Mouse (Mus musculus): ENCODE data around the gene Cyp3a59. TPM values are rescaled to one million over a fixed set of nuclear protein-coding genes. Genes with fewer than 3 reads are reported as not detected.
"Not testable (repeated sequence)": the region's sequence is repeated elsewhere in the genome, so short reads cannot be mapped to it uniquely, and the experiment has no call there.

The Cyp3a59 gene
- 19.2 and 31.0 TPM in 2 replicates for polyA plus RNA-seq (2015; fragmentation: Nextera tagmentation; extraction: Ambion mirVana)

DNA sequence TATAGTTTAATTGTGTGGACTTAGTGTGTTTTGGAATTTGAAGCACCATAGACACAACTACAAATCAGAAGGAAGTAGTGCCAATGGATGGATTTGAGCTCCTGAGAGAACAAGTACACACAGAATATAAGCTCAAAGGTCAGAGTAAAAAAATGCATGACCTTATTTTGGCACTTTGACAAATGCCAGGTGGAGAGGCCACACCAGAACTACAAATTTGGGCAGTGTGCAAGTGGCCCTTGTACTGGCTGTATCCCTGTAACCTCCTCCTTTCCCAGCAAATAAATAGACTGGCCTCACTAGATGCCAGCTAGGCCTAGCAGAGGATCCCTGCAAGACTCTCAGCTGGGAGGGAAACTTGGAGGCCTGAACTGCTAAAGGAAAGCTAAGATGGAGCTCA is at the start of gene Cyp3a59:
Gene Cyp3a59 (plus strand): TSS at position 313 of the 400 bp plus-strand sequence.
- peak; percentile 91 for ATAC-seq
- H3K36me3 ChIP-seq (replicated peaks; ENCODE audit: insufficient read depth, low read length); H3K4me1 ChIP-seq (ENCODE audit: insufficient read depth); H3K9me3 ChIP-seq (ENCODE audit: low read length); H3K4me2 ChIP-seq (ENCODE audit: low read depth, low read length); DNase-seq; H3K27me3 ChIP-seq (ENCODE audit: insufficient read depth, low read length); H3K9ac ChIP-seq (replicated peaks); H3K27ac ChIP-seq (ENCODE audit: low read depth); H3K4me3 ChIP-seq (ENCODE audit: low read depth, low read length): not testable (repeated sequence)

DNA sequence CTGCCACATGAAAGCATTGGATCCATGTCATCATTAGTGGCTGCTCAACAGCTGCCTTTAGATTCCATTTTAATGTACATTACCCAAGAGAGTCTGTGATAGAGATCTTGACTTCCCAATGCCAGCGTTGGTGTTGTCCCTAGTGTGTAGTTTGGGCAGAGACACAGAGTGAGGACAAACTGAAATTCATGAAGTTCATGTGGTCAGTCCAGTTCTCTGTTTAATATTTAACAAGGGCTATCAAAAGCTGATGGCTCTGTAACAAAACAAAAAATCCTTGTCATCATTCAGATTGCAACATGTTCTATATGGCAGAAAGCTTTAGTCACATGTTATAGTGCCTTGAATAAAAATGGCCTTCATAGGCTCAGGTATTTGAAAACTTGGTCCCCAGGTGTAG is 9.0 kb upstream of the Cyp3a59 start:
- Histone ChIP-seq H3K27ac (ENCODE audit: low read depth) (peak overlapping the region; percentile 56), H3K36me3 (replicated peaks; ENCODE audit: insufficient read depth, low read length) (no peaks in the 10 kb centered on the region), H3K9ac (replicated peaks) (no peak overlapping the region), H3K4me2 (ENCODE audit: low read depth, low read length) (no peak overlapping the region), H3K27me3 (ENCODE audit: insufficient read depth, low read length) (no peaks in the 10 kb centered on the region), H3K4me3 (ENCODE audit: low read depth, low read length) (no peak overlapping the region), H3K9me3 (ENCODE audit: low read length) (no peaks in the 10 kb centered on the region), H3K4me1 (ENCODE audit: insufficient read depth) (no peaks in the 10 kb centered on the region)
- ATAC-seq, result peak; percentile 91
- DNase-seq, result no peak
- 30% methylated on average over 1 of the region's 1 CpGs for WGBS (ENCODE audit: insufficient replicate concordance)
- peak; percentile 65; the same call in 1 of the 2 replicates for TF ChIP-seq EP300 (IDR thresholded peaks at IDR 0.05; ENCODE audit: low read depth)
- no peak for TF ChIP-seq CTCF (IDR thresholded peaks at IDR 0.05; ENCODE audit: low read depth)

DNA sequence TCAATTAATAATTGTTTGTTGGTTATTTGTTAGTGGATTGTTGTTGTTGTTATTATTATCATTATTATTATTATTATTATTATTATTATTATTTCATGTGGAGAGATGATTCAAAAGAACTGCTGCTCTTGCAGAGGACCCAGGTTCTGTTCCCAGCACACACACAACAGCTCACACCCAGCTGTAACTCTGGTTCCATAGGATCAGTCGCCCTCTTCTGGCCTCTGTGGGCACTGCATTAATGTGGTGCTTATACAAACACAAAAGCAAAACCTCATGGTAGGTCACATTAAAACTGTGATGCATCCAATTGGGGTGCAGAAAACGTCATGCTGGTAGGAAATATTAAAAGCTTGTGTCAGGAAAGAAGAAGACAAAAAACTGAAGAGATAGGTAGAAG is 68.8 kb downstream of the Cyp3a59 start:
- ATAC-seq (no peak), DNase-seq (no peak)
- Histone ChIP-seq H3K4me1 (ENCODE audit: insufficient read depth) (no peaks in the 10 kb centered on the region), H3K9me3 (ENCODE audit: low read length) (no peaks in the 10 kb centered on the region), H3K4me3 (ENCODE audit: low read depth, low read length) (no peak overlapping the region), H3K9ac (replicated peaks) (no peak overlapping the region), H3K27me3 (ENCODE audit: insufficient read depth, low read length) (no peaks in the 10 kb centered on the region), H3K36me3 (replicated peaks; ENCODE audit: insufficient read depth, low read length) (no peaks in the 10 kb centered on the region), H3K4me2 (ENCODE audit: low read depth, low read length) (no peak overlapping the region), H3K27ac (ENCODE audit: low read depth) (no peak overlapping the region)
- TF ChIP-seq CTCF (IDR thresholded peaks at IDR 0.05; ENCODE audit: low read depth), result peak; percentile 26; the same call in 1 of the 2 replicates
- no peak for TF ChIP-seq EP300 (IDR thresholded peaks at IDR 0.05; ENCODE audit: low read depth)
- WGBS (ENCODE audit: insufficient replicate concordance), result 37% methylated on average over 2 of the region's 2 CpGs

DNA sequence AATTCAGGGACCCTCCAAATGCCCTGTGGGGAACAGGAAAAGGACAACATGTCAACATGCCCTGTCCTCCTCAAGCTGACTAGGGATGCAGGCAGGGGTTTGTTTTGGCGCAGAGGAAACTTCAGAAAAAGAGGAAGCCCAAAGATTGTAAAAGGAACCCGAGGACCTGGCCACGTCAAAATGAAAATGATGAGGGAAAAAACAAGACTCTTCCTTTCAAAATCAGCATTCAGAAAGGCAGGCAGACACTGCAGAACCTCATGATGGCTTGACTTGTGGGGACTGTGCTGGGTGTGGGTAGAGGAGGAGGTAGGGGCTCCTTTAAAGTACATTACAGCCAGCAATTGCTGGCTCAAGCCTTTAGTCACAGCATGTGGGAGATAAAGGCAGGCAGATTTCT is 71.4 kb downstream of the Cyp3a59 start:
- Histone ChIP-seq H3K4me2 (ENCODE audit: low read depth, low read length) (no peak overlapping the region), H3K36me3 (replicated peaks; ENCODE audit: insufficient read depth, low read length) (no peaks in the 10 kb centered on the region), H3K27ac (ENCODE audit: low read depth) (no peak overlapping the region), H3K9me3 (ENCODE audit: low read length) (no peaks in the 10 kb centered on the region), H3K27me3 (ENCODE audit: insufficient read depth, low read length) (no peaks in the 10 kb centered on the region), H3K9ac (replicated peaks) (no peak overlapping the region), H3K4me3 (ENCODE audit: low read depth, low read length) (no peak overlapping the region), H3K4me1 (ENCODE audit: insufficient read depth) (no peaks in the 10 kb centered on the region)
- WGBS (ENCODE audit: insufficient replicate concordance), result 61% methylated on average over 3 of the region's 3 CpGs
- TF ChIP-seq EP300 (IDR thresholded peaks at IDR 0.05; ENCODE audit: low read depth) (no peak), CTCF (IDR thresholded peaks at IDR 0.05; ENCODE audit: low read depth) (no peak)
- no peak for ATAC-seq
- no peak for DNase-seq

DNA sequence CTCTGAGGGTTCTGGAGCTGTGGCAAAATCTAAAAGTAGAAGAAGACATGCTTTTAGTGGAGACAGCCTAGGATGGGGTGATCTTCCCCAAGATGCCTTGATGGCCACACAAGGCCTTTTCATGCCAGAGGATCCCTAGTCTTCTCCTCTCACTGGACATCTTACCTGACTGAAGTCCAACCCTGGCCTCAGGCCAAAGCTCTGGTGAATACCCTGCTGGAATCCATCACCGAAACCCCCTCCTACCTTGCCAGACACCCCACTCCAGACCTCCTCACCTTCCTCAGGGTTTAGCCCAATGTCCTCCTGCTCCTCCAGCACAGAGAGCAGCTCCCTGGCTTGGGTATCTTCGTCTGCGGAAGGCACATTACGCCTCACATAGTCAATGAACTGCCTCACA is 79.3 kb downstream of the Cyp3a59 start:
- ATAC-seq; H3K4me1 ChIP-seq (ENCODE audit: insufficient read depth); H3K4me3 ChIP-seq (ENCODE audit: low read depth, low read length); H3K4me2 ChIP-seq (ENCODE audit: low read depth, low read length); H3K36me3 ChIP-seq (replicated peaks; ENCODE audit: insufficient read depth, low read length); H3K9me3 ChIP-seq (ENCODE audit: low read length); H3K27ac ChIP-seq (ENCODE audit: low read depth); H3K27me3 ChIP-seq (ENCODE audit: insufficient read depth, low read length); DNase-seq; H3K9ac ChIP-seq (replicated peaks): not testable (repeated sequence)
- WGBS (ENCODE audit: insufficient replicate concordance), result 73% methylated on average over 4 of the region's 4 CpGs

DNA sequence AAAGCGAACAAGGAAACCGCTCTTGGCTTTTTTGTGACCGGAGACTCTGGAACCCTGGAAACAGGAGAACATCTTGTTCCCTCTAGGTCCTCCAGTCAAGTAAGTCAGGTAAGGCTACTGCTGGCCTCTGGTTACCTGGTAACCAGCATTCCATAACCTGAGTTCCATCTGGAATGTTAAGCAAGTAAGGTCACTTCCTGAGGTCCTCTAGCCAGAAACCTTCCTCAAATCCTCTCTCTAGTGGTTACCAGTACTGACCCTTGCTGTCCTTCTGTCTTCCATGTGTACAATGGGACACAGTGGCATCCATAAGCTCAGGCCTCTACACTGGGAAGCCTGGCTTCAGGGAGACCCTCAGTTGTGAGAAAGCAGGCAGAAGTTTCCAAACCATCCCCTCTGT is 81.4 kb downstream of the Cyp3a59 start, which contains the start of gene Gm5565:
Gene Gm5565 (minus strand): TSS at position 101 of the 400 bp plus-strand sequence.
- H3K36me3 ChIP-seq (replicated peaks; ENCODE audit: insufficient read depth, low read length); H3K27ac ChIP-seq (ENCODE audit: low read depth); DNase-seq; H3K27me3 ChIP-seq (ENCODE audit: insufficient read depth, low read length); H3K9me3 ChIP-seq (ENCODE audit: low read length); ATAC-seq; H3K4me3 ChIP-seq (ENCODE audit: low read depth, low read length); H3K4me1 ChIP-seq (ENCODE audit: insufficient read depth); H3K9ac ChIP-seq (replicated peaks); H3K4me2 ChIP-seq (ENCODE audit: low read depth, low read length): not testable (repeated sequence)
- 80% methylated on average over 3 of the region's 3 CpGs for WGBS (ENCODE audit: insufficient replicate concordance)

Other genes starting within 250 kb of the Cyp3a59 start
- 678 and 856 TPM in 2 replicates for gene Cyp3a11, start 199.3 kb upstream of the Cyp3a59 start, polyA plus RNA-seq (2015; fragmentation: Nextera tagmentation; extraction: Ambion mirVana)
- 281 and 351 TPM in 2 replicates for gene Cyp3a25, start 69.6 kb upstream of the Cyp3a59 start, polyA plus RNA-seq (2015; fragmentation: Nextera tagmentation; extraction: Ambion mirVana)
- gene Gm5565, start 81.3 kb downstream of the Cyp3a59 start, polyA plus RNA-seq (2015; fragmentation: Nextera tagmentation; extraction: Ambion mirVana), result not detected in 2 replicates
- not detected in 2 replicates for gene Gm6309, start 91.5 kb downstream of the Cyp3a59 start, polyA plus RNA-seq (2015; fragmentation: Nextera tagmentation; extraction: Ambion mirVana)
- gene 1700001J03Rik, start 106.0 kb downstream of the Cyp3a59 start, polyA plus RNA-seq (2015; fragmentation: Nextera tagmentation; extraction: Ambion mirVana), result not detected in 2 replicates
- gene Rnf6, start 142.3 kb downstream of the Cyp3a59 start, polyA plus RNA-seq (2015; fragmentation: Nextera tagmentation; extraction: Ambion mirVana), result 21.4 and 21.9 TPM in 2 replicates
- 11.4 and 12.0 TPM in 2 replicates for gene Cdk8, start 152.0 kb downstream of the Cyp3a59 start, polyA plus RNA-seq (2015; fragmentation: Nextera tagmentation; extraction: Ambion mirVana)

All from liver, postnatal 0 days (tissue).